Mouse (Mus musculus) forebrain, embryonic 11.5 days (tissue): ENCODE data around the gene Tnks2. TPM values are rescaled to one million over a fixed set of nuclear protein-coding genes. Genes with fewer than 3 reads are reported as not detected.
A peak's percentile ranks its signal among the peaks of the same experiment; 100 is the strongest.
"Not testable (repeated sequence)": the region's sequence is repeated elsewhere in the genome, so short reads cannot be mapped to it uniquely, and the experiment has no call there.

Experiments
- ATAC-seq: fragments of 200-750 bp; cut with Nextera tagmentation; replicated peaks from 2 replicates; pipeline ENCODE4 v1.8.0; 2017; ENCODE audit warnings: moderate TSS enrichment; ENCODE audit not compliant: low FRiP score
- DNase-seq: peaks from one replicate; pipeline ENCODE4 v3.0.0-alpha.2; 2017; ENCODE audit warnings: low spot score
- H3K27ac ChIP-seq: fragments of 300-500 bp; sonication (generic); 2 replicates; pipeline ENCODE4 v1.5.1; 2014; ENCODE audit warnings: low read depth, low read length
- H3K27me3 ChIP-seq: fragments of 300-500 bp; sonication (generic); 2 replicates; pipeline ENCODE4 v1.6.1; 2014; ENCODE audit warnings: mild to moderate bottlenecking, low read length, mixed read lengths; ENCODE audit not compliant: control insufficient read depth, insufficient read depth
- H3K36me3 ChIP-seq: fragments of 300-500 bp; sonication (generic); 2 replicates; pipeline ENCODE4 v1.6.1; 2014; ENCODE audit warnings: mild to moderate bottlenecking, low read length, moderate library complexity, mixed read lengths; ENCODE audit not compliant: control insufficient read depth, insufficient read depth
- H3K4me1 ChIP-seq: fragments of 300-500 bp; sonication (generic); replicated peaks from 2 replicates; pipeline ENCODE4 v1.6.1; 2014; ENCODE audit warnings: low read length, mixed read lengths; ENCODE audit not compliant: control insufficient read depth, insufficient read depth
- H3K4me2 ChIP-seq: fragments of 300-500 bp; sonication (generic); 2 replicates; pipeline ENCODE4 v1.6.1; 2014; ENCODE audit warnings: low read depth, mild to moderate bottlenecking, low read length, moderate library complexity, mixed read lengths; ENCODE audit not compliant: severe bottlenecking
- H3K4me3 ChIP-seq: fragments of 300-500 bp; sonication (generic); 2 replicates; pipeline ENCODE4 v1.5.1; 2014; ENCODE audit warnings: low read depth, low read length
- H3K9ac ChIP-seq: fragments of 300-500 bp; sonication (generic); 2 replicates; pipeline ENCODE4 v1.6.1; 2014; ENCODE audit warnings: low read length
- H3K9me3 ChIP-seq: fragments of 300-500 bp; sonication (generic); 2 replicates; pipeline ENCODE4 v1.6.1; 2016; ENCODE audit warnings: low read length, mixed read lengths; ENCODE audit not compliant: control insufficient read depth
- WGBS: fragments of 180-500 bp; shearing (Covaris S2); extraction: QIAGEN DNeasy Blood & Tissue Kit; methylation state at CpG from one replicate; pipeline ENCODE4 v1.1.7; 2014; 5-methylcytosine and 5-hydroxymethylcytosine counted together
- polyA plus RNA-seq: library from polyadenylated mRNA; unstranded; fragments of >200 nt; fragmentation: Nextera tagmentation; extraction: Ambion mirVana; gene quantifications from 2 replicates; pipeline ENCODE4 v1.2.1, GENCODE M21; 2014

Tnks2 gene
- polyA plus RNA-seq, 1 experiment from 2014 or later: 68.3 TPM

DNA sequence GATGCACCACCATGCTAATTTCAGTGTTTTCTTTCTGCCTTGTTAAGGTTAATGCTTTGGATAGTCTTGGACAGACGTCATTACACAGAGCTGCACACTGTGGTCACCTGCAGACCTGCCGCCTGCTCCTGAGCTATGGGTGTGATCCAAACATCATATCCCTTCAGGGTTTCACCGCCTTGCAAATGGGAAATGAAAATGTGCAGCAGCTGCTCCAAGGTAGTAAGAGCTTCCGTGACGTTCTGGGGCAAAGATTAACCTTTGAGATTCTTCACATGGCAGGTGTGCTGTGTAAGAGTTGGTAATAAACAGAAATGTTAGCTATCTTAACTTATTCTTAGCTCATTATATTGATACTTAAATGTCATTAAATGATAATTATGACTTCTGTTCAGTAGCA, 31.9 kb downstream of the Tnks2 start:
- 85% methylated on average over 5 of the region's 5 CpGs for WGBS
- Histone ChIP-seq H3K27ac (no peak overlapping the region), H3K4me2 (no peak overlapping the region), H3K9me3 (no peaks in the 10 kb centered on the region), H3K4me1 (no peaks in the 10 kb centered on the region), H3K36me3 (peaks cover 12% of the 10 kb centered on the region), H3K27me3 (no peaks in the 10 kb centered on the region), H3K4me3 (no peak overlapping the region), H3K9ac (no peak overlapping the region)
- DNase-seq (no peak), ATAC-seq (no peak)

DNA sequence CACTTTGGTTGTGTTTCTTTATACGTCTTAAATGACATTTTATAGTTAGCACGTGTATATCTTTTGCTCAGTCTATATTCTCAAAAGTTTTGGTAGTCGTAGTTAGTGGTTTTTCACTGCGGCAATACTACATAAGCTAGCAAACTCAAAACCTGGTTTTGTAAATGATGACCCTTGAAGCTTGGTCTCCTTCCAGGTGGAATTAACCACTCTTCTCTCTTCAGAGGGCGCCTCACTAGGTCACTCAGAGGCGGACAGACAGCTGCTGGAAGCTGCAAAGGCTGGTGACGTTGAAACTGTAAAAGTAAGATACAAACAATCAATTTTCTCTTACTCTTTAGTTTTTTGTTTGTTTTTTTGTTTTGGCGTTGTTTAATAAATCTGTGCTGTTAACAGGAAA, 33.4 kb downstream of the Tnks2 start:
- H3K27me3 ChIP-seq: no peaks in the 10 kb centered on the region
- no peaks in the 10 kb centered on the region for H3K4me1 ChIP-seq
- no peak overlapping the region for H3K9ac ChIP-seq
- peaks cover 14% of the 10 kb centered on the region for H3K36me3 ChIP-seq
- 95% methylated on average over 8 of the region's 8 CpGs for WGBS
- no peak overlapping the region for H3K27ac ChIP-seq
- DNase-seq (no peak), ATAC-seq (no peak)
- H3K9me3 ChIP-seq: no peaks in the 10 kb centered on the region
- no peak overlapping the region for H3K4me2 ChIP-seq
- H3K4me3 ChIP-seq: no peak overlapping the region

DNA sequence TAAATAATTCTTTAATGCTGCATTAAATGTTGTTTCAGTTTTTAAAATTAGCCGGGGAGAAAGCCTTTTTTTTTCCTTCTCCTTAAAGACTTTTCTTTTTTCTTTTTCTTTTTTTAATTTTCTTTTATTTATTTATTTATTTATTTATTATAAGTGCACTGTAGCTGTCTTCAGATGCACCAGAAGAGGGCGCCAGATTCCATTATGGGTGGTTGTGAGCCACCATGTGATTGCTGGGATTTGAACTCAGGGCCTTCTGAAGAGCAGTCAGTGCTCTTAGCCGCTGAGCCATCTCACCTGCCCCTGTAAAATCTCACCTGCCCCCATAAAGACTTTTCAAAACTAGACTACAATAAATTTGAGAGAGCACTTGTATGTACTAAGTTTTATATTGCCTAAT, 34.6 kb downstream of the Tnks2 start:
- H3K36me3 ChIP-seq: peaks cover 20% of the 10 kb centered on the region
- WGBS: 85% methylated on average over 3 of the region's 3 CpGs
- not testable (repeated sequence) for H3K9me3 ChIP-seq, H3K9ac ChIP-seq, H3K4me3 ChIP-seq, H3K27ac ChIP-seq, ATAC-seq, H3K27me3 ChIP-seq, H3K4me2 ChIP-seq, DNase-seq, H3K4me1 ChIP-seq

DNA sequence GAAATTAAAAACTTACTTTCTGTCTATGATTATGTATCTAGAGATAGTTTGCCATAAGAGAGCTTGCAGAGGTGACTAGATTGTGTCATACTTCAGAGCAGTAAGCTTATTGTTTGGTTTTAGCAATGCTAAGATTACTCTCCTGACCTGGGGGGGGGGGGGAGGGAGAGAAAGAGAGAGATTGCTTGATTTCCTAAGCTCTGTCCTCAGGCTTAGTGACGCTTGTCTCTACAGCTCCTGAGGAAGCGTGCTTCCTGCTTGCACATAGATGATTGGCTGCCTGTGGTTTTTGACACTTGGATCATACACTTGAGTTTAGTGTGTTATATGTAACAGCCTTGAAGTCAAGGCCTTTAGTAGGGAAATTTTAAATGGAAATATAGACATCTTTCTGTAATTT, 40.6 kb downstream of the Tnks2 start:
- no peak overlapping the region for H3K4me3 ChIP-seq
- WGBS: 86% methylated on average over 2 of the region's 2 CpGs
- no peaks in the 10 kb centered on the region for H3K4me1 ChIP-seq
- H3K36me3 ChIP-seq: peaks cover 8% of the 10 kb centered on the region; the same call in 1 of the 2 replicates
- no peak overlapping the region for H3K27ac ChIP-seq
- no peaks in the 10 kb centered on the region for H3K27me3 ChIP-seq
- H3K9ac ChIP-seq: no peak overlapping the region
- no peak for DNase-seq
- H3K9me3 ChIP-seq: no peaks in the 10 kb centered on the region
- no peak for ATAC-seq
- no peak overlapping the region for H3K4me2 ChIP-seq

DNA sequence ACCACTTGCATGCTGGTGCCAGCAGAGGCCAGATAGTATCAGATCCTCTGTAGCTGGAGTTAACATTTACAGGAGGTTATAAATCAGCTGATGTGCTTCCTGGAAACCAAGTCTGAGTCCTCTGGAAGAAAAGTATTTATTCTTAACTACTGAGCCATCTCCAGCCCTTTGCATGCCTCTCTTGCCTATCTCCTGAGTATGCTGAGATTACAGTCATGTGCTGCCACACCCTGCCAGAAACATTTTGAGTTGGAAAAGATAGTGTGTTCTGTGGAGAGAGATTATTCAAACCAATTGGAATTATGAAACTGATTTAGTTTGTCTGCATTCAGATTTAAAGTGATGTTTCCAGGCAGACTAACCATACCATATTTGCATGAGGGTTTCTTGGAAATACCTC, 43.3 kb downstream of the Tnks2 start:
- Histone ChIP-seq H3K9ac (no peak overlapping the region), H3K9me3 (no peaks in the 10 kb centered on the region), H3K36me3 (peaks cover 6% of the 10 kb centered on the region; the same call in 1 of the 2 replicates), H3K4me2 (no peak overlapping the region), H3K27ac (no peak overlapping the region), H3K27me3 (no peaks in the 10 kb centered on the region), H3K4me3 (no peak overlapping the region), H3K4me1 (no peaks in the 10 kb centered on the region)
- DNase-seq (no peak), ATAC-seq (no peak)

DNA sequence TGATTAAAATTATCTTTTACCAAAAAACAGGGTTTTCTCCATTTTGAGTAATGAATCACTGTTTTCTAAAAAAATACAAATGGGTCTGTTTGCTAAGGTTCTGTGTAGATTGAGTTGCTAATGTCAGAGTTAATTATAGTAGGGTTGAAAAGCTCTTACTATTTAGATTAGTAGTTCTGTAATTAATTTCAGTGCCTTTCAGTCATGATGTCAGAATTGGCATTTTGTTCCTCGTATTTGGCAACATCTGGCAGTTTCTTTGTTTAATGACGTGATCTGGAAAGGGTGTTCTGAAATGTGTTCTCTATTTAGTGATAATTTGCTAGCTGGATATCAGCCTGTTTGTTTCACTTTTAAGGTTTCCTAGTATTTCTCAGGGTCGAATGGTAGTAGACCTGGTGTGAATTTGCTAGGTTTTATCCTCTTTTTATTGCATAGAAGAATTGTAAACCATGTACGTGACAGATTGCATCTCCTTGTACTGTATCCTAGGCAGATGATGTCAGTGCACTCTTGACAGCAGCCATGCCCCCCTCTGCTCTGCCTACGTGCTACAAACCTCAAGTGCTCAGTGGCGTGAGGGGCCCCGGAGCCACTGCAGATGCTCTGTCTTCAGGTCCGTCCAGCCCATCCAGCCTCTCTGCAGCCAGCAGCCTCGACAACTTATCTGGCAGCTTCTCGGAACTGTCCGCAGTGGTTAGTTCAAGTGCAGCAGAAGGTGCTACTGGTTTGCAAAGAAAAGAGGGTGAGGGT, 44.9 kb downstream of the Tnks2 start:
- H3K9me3 ChIP-seq: no peaks in the 10 kb centered on the region
- ATAC-seq (no peak), DNase-seq (no peak)
- peaks cover 3% of the 10 kb centered on the region; the same call in 1 of the 2 replicates for H3K36me3 ChIP-seq
- H3K4me2 ChIP-seq: no peak overlapping the region
- no peak overlapping the region for H3K4me3 ChIP-seq
- no peak overlapping the region for H3K27ac ChIP-seq
- H3K9ac ChIP-seq: no peak overlapping the region
- H3K27me3 ChIP-seq: no peaks in the 10 kb centered on the region
- WGBS: 85% methylated on average over 11 of the region's 11 CpGs
- H3K4me1 ChIP-seq: no peaks in the 10 kb centered on the region

DNA sequence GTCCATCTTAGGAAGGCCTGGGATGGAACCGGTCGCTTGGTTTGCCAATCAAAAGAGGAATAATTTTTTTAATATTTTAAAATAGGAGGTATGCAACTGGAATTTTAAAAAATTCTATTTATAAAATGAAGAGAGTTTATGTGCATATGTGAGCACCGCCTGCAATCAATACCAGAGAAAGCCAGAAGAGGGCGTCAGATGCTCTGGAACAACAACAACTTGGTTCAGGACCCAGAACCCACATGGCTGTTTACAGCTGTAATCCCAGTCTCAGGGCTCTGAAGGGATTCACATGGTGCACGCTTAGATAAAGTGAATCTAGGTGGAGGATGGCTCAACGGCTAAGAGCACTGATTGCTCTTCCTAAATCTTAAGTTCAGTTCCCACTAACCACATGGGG, 49.1 kb downstream of the Tnks2 start:
- no peak overlapping the region for H3K4me3 ChIP-seq
- H3K27me3 ChIP-seq: no peaks in the 10 kb centered on the region
- no peak overlapping the region for H3K9ac ChIP-seq
- no peaks in the 10 kb centered on the region for H3K4me1 ChIP-seq
- no peaks in the 10 kb centered on the region for H3K9me3 ChIP-seq
- peak; percentile 70 for DNase-seq
- 76% methylated on average over 6 of the region's 6 CpGs for WGBS
- 0 out of 2 replicates have a peak, but pooled peaks have one; percentile 10 for ATAC-seq
- peaks cover 15% of the 10 kb centered on the region; the same call in 1 of the 2 replicates for H3K36me3 ChIP-seq
- no peak overlapping the region for H3K4me2 ChIP-seq
- no peak overlapping the region for H3K27ac ChIP-seq

DNA sequence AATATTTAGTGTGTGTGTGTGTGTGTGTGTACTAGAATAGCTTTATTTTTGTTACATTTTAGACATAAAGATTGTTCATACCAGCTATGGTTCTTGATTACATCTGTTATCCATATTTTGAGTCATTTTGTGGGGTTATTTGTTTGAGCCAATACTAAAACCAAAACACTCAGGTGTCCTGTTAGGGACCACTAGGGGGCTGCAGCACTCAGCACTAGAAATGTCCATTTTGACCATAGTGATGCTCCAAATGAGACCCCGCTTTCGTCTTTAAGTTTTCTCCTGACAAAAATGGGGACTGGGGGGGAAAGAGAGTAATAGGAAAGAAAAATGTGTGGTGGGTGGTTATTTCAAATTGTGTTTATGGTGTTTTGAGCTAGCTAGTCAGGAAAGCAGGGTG, 52.3 kb downstream of the Tnks2 start:
- ATAC-seq (no peak), DNase-seq (no peak)
- Histone ChIP-seq H3K27me3 (no peaks in the 10 kb centered on the region), H3K9ac (no peak overlapping the region), H3K9me3 (no peaks in the 10 kb centered on the region), H3K4me2 (no peak overlapping the region), H3K27ac (no peak overlapping the region), H3K4me3 (no peak overlapping the region), H3K36me3 (peaks cover 22% of the 10 kb centered on the region; the same call in 1 of the 2 replicates), H3K4me1 (no peaks in the 10 kb centered on the region)
- WGBS: 84% methylated on average over 2 of the region's 2 CpGs

DNA sequence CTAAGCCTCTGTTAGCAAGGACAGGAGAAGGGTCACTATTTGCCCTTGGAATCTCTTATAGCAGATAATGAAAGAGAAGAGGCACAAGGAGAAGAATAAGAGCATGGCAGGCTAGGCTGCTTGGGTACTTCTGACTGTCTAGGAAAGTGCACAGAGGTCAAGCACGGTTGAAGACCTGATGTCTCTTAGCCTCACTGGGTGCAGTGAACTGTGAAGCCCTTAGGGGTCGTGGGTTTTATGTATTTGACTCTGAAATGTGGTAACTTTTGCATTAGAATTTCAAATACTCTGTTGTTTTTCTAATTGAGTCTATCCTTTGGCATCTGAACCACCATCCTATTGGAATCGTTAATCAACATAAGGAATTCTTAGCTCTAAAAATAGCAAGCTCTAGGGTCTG, 53.7 kb downstream of the Tnks2 start:
- no peaks in the 10 kb centered on the region for H3K27me3 ChIP-seq
- ATAC-seq (no peak), DNase-seq (no peak)
- WGBS: 73% methylated on average over 3 of the region's 3 CpGs
- H3K36me3 ChIP-seq: peaks cover 22% of the 10 kb centered on the region; the same call in 1 of the 2 replicates
- no peaks in the 10 kb centered on the region for H3K4me1 ChIP-seq
- no peaks in the 10 kb centered on the region for H3K9me3 ChIP-seq
- no peak overlapping the region for H3K27ac ChIP-seq
- H3K4me3 ChIP-seq: no peak overlapping the region
- no peak overlapping the region for H3K9ac ChIP-seq
- H3K4me2 ChIP-seq: no peak overlapping the region
